Mouse (Mus musculus): ENCODE results near the gene Dcst2. TPM values are rescaled to one million over a fixed set of nuclear protein-coding genes. Genes with fewer than 3 reads are reported as not detected.

The Dcst2 gene
- total RNA-seq, 2 experiments from 2014 or later = 0.29 to 0.40 TPM

DNA sequence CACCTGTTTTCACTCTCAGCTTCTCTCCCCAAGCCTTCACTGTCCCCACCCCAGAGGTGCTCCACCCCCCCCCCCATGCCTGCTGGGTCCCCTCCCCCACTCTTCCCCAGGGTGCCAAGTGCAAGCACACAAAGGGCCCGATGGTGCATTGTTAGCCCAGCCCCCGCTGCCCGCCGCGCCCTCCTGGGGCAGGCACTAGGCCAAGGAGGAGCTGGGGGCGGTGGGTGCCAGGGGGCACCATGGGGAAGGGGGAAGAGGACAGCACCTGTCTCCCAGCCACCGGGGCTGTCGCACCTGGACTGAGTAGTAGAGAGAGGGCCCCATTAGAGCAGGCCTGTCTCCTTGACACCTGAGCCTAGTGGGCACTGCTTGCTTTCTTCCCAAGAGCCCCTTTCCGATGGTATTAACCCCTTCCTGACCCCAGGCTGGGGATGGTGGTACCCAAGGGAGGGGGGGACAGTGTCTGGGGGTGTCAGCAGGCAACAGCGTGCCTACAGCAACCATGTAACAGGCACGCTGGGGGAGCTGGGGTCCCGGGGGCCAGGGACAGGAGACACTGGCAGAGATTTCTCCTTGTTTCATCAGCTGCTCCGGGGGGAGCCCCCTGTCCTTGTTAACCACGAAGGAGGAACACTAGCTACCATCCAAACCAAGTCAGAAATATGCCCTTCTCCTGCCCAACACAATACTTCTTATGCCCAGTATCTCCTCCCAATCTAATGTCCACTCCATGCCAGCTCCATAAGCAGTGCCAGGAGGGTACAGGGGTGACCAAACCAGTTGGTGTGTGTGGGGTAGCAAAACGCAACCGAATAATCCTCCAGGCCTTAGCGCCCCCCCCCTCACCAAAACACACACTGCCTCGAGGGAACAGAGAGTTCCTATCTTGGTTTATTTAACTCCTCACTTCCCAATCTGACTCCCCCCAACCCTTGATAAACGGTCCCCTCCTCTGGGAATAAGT is 29.2 kb downstream of the Dcst2 start:
- Histone ChIP-seq H3K27ac (peak overlapping the region; percentile 89), H3K4me3 (peak overlapping the region; percentile 64)
- no peak for DNase-seq (ENCODE audit: extremely low spot score in 1 of 2, low spot score in 2 of 2)
- intact Hi-C loops (cut with DNase I) = no loop called here
- no peak for TF ChIP-seq CTCF (IDR thresholded peaks at IDR 0.05)

- intact Hi-C loops (cut with DNase I) = no loop called here
Measured at GRCm38 (mm10) chr3:89391663-89392511, 30.1 kb downstream of the Dcst2 start.

DNA sequence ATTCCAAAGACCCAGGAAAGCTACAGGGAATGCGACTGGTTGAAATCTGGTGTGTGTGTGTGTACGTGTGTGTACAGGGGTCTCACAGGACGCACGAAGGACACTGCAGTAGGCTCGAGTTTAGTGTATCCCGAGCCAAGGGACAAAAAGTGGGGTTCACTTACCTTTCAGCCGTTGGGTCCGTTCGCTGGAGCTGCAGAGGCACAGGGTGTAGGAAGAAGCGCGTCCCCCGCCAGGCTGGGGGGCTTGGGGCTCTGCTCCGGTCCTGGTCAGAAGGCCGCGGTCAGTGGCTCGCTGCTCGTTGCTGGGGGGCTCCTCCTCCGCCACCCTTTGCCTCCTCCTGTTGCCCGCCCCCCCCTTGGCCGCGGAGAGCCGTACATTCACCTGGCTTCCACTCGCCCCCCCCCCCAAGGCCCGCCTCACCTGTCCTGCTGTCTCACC is 31.1 kb downstream of the Dcst2 start:
- DNase-seq (ENCODE audit: extremely low spot score in 1 of 2, low spot score in 2 of 2) = no peak
- Histone ChIP-seq H3K27ac (peak overlapping the region; percentile 89), H3K4me3 (peak overlapping the region; percentile 64)
- intact Hi-C loops (cut with DNase I) = no loop called here
- TF ChIP-seq CTCF (IDR thresholded peaks at IDR 0.05) = no peak

More at GRCm38 (mm10) chr3:89391663-89392511, 30.1 kb downstream of the Dcst2 start:
- no peak for TF ChIP-seq CTCF (IDR thresholded peaks at IDR 0.05)
- DNase-seq (ENCODE audit: extremely low spot score in 1 of 2, low spot score in 2 of 2) = no peak
- Histone ChIP-seq H3K4me3 (peak overlapping the region; percentile 64), H3K27ac (peak overlapping the region; percentile 89)

DNA sequence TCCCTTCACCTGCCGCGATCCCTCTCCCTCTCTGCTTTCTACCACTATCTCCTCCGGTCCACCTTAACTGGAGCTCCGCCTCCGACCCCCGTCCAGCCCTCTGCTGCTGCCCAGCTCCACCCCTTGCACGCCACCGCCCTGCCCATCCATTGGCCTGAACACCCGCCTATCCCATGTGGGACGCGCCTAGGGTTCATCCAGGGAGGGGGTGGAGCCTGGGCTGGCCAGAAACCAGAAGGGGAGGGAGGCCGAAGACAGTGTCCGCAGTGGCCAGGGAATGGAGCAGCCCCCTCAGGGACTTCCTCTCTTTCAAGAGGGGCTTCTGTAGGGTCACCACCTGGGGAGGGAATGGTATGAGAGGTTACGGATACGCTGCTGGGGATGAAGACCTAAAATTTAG is 31.8 kb downstream of the Dcst2 start:
- peak overlapping the region; percentile 49 for H3K4me3 ChIP-seq
- TF ChIP-seq CTCF (IDR thresholded peaks at IDR 0.05) = no peak
- DNase-seq (ENCODE audit: extremely low spot score in 1 of 2, low spot score in 2 of 2) = peak; percentile 93 to 94
- peak overlapping the region; percentile 85 for H3K27ac ChIP-seq
- intact Hi-C loops (cut with DNase I) = loop anchor here (2.0 kb wide), 1 partner anchor 17 kb away; the partner anchor contains the start of gene Flad1

DNA sequence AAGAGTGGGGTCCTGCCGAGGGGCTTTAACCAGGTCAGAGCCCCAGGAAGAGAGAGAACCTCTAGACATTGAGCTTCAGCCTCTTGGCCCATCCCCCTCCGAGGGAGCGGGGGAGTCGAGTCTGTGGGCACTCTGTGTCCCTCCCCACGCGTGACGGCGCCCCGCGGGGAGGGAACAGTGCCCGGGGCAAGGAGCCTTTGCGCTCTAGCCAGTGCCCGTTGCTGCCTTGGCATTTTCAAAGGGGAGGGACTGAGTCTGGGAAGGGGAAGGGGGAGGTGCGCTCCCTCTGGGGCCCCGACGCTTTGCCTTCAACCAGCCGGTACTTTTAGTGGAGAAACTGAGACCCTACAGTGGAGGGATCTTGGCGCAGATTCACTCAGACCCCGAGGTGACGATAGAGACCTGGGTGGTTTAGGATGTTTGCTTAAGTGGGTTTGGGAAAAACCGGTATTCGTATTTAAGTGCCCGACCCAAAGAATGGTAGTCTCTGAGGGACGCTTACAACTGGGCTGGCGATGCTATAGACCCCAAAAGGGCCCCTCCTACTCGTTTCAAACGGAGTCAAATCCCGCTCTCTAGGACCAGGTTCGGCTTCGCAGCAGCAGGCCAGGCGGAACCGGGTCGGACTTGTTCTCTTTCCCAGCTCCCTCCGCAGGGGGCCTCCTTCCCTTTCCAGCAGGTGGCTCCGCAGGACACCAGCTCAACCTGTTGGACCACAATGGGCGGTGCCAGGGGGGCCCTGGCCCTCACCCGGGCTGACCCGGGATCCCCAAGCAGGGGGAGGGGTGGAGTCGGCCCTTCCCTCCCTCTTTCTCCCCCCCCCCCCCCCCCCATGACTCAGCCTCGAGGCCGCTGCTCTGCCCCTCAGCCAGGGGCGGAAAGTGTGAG is 32.5 kb downstream of the Dcst2 start, which contains the start of gene Zbtb7b:
TSS of gene Zbtb7b (minus strand) at position 771 of the 888 bp plus-strand sequence.
- DNase-seq (ENCODE audit: extremely low spot score in 1 of 2, low spot score in 2 of 2) = peak; percentile 57 to 59
- TF ChIP-seq CTCF (IDR thresholded peaks at IDR 0.05) = peak; percentile 8
- intact Hi-C loops (cut with DNase I) = loop anchor here (2.0 kb wide), 1 partner anchor 17 kb away; the partner anchor contains the start of gene Flad1
- H3K27ac ChIP-seq = peak within 1 kb of the TSS; percentile 85
- peak within 1 kb of the TSS; percentile 49 for H3K4me3 ChIP-seq

GRCm38 (mm10) chr3:89394894-89395256 is 33.1 kb downstream of the Dcst2 start:
- DNase-seq (ENCODE audit: extremely low spot score in 1 of 2, low spot score in 2 of 2) = peak in 1 of 2 experiments; percentile 57
- Histone ChIP-seq H3K27ac (peak overlapping the region; percentile 85), H3K4me3 (peak overlapping the region; percentile 49)
- no peak for TF ChIP-seq CTCF (IDR thresholded peaks at IDR 0.05)
- intact Hi-C loops (cut with DNase I) = loop anchor here (2.0 kb wide), 1 partner anchor 16 kb away; the partner anchor contains the start of gene Flad1

GRCm38 (mm10) chr3:89395419-89395805 is 33.6 kb downstream of the Dcst2 start:
- no peak for TF ChIP-seq CTCF (IDR thresholded peaks at IDR 0.05)
- DNase-seq (ENCODE audit: extremely low spot score in 1 of 2, low spot score in 2 of 2) = no peak
- H3K4me3 ChIP-seq = peak overlapping the region; percentile 49
- intact Hi-C loops (cut with DNase I) = loop anchor here (2.0 kb wide), 1 partner anchor 15 kb away; the partner anchor contains the start of gene Flad1
- peak overlapping the region; percentile 85; the same call in 1 of the 2 replicates for H3K27ac ChIP-seq

DNA sequence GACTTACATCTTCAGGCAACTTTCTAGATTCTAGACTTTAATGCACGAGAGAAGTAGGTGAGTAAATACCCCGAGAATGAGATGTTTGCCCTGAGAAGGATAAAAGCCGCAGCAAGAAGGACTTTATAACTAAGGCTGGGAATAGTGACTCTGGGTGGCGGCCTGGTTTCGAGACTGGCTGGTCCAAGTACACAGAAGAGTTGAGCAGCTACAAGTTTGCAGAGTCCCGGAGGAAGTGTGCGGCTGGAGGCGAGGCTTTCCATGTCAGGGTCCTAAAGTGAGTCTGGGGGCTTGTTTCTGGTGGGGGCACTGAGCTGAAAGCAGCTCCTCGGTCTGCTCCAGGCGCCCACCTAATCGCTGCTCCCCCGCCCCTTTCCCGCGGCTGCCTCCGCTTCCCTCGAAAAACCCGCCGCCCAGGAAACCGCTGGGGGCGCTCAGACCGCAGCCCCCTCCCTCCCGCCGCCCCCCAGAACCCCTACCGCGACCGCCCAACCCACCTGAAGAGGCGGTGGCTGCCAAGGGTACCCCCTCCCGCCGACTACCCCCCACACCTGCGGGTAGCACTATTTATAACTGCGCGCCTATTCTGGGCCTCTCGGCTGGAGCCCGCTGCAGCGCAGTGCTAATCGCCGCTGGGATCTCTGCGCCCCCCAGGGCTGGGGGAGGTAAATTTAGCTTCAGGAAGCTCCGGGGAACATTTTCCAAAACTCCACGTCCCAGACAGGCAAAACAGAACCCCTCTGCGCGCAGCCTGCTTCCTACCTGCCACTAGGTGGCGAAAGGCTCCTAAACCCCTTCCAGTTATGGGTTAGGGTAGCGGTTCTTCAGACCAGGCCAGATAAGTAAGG is 34.3 kb downstream of the Dcst2 start:
- intact Hi-C loops (cut with DNase I) = loop anchor here (2.0 kb wide), 1 partner anchor 15 kb away; the partner anchor contains the start of gene Flad1
- Histone ChIP-seq H3K4me3 (peak overlapping the region; percentile 38), H3K27ac (peak overlapping the region; percentile 11; the same call in 1 of the 2 replicates)
- TF ChIP-seq CTCF (IDR thresholded peaks at IDR 0.05) = peak; percentile 90
- peak in 1 of 2 experiments; percentile 46 for DNase-seq (ENCODE audit: extremely low spot score in 1 of 2, low spot score in 2 of 2)

GRCm38 (mm10) chr3:89396654-89397005 is 34.9 kb downstream of the Dcst2 start:
- no peak overlapping the region for H3K27ac ChIP-seq
- peak overlapping the region; percentile 38 for H3K4me3 ChIP-seq
- intact Hi-C loops (cut with DNase I) = loop anchor here (1.0 kb wide), 1 partner anchor 43 kb away; no protein-coding TSS in a partner anchor
- no peak for TF ChIP-seq CTCF (IDR thresholded peaks at IDR 0.05)
- DNase-seq (ENCODE audit: extremely low spot score in 1 of 2, low spot score in 2 of 2) = no peak

- no peak for DNase-seq (ENCODE audit: extremely low spot score in 1 of 2, low spot score in 2 of 2)
- Histone ChIP-seq H3K4me3 (no peak overlapping the region), H3K27ac (no peak overlapping the region)
- intact Hi-C loops (cut with DNase I) = no loop called here
- TF ChIP-seq CTCF (IDR thresholded peaks at IDR 0.05) = no peak
Measured at GRCm38 (mm10) chr3:89401329-89401728, 39.6 kb downstream of the Dcst2 start.
